Mouse (Mus musculus) kidney, postnatal 0 days (tissue): ENCODE data around the gene Rogdi. TPM values are rescaled to one million over a fixed set of nuclear protein-coding genes. Genes with fewer than 3 reads are reported as not detected.
A peak's percentile ranks its signal among the peaks of the same experiment; 100 is the strongest.

Experiments used
- ATAC-seq: fragments of 200-750 bp; cut with Nextera tagmentation; replicated peaks from 2 replicates; pipeline ENCODE4 v1.8.0; 2017; ENCODE audit warnings: low read depth, moderate number of reproducible peaks, moderate TSS enrichment, moderate library complexity; ENCODE audit not compliant: low FRiP score
- DNase-seq: peaks from one replicate; pipeline ENCODE4 v3.0.0-alpha.2; 2016; ENCODE audit warnings: low spot score
- H3K27ac ChIP-seq: fragments of 300-500 bp; sonication (generic); 2 replicates; pipeline ENCODE4 v1.5.1; 2014; ENCODE audit warnings: mild to moderate bottlenecking
- H3K27me3 ChIP-seq: fragments of 300-500 bp; sonication (generic); 2 replicates; pipeline ENCODE4 v1.6.1; 2014; ENCODE audit warnings: low read length, mixed read lengths; ENCODE audit not compliant: insufficient read depth
- H3K36me3 ChIP-seq: fragments of 300-500 bp; sonication (generic); 2 replicates; pipeline ENCODE4 v1.6.1; 2014; ENCODE audit warnings: low read length, mixed read lengths; ENCODE audit not compliant: insufficient read depth
- H3K4me1 ChIP-seq: fragments of 300-500 bp; sonication (generic); replicated peaks from 2 replicates; pipeline ENCODE4 v1.6.1; 2014; ENCODE audit warnings: antibody characterized with exemption, low read length, mixed read lengths; ENCODE audit not compliant: insufficient read depth
- H3K4me2 ChIP-seq: fragments of 300-500 bp; sonication (generic); 2 replicates; pipeline ENCODE4 v1.6.1; 2014; ENCODE audit warnings: mild to moderate bottlenecking, low read length, moderate library complexity, mixed read lengths
- H3K4me3 ChIP-seq: fragments of 300-500 bp; sonication (generic); replicated peaks from 2 replicates; pipeline ENCODE4 v1.5.1; 2014; ENCODE audit warnings: low read depth, low read length
- H3K9ac ChIP-seq: fragments of 300-500 bp; sonication (generic); 2 replicates; pipeline ENCODE4 v1.6.1; 2014; ENCODE audit warnings: low read depth, low read length
- H3K9me3 ChIP-seq: fragments of 300-500 bp; sonication (generic); replicated peaks from 2 replicates; pipeline ENCODE4 v1.6.1; 2016; ENCODE audit warnings: low read length, inconsistent platforms, mixed read lengths
- CTCF ChIP-seq: IDR thresholded peaks from 2 replicates; pipeline ENCODE4 v1.5.1; 2016; ENCODE audit warnings: antibody characterized with exemption, low read depth, mild to moderate bottlenecking, moderate library complexity
- WGBS: fragments of 180-500 bp; shearing (Covaris S2); extraction: QIAGEN DNeasy Blood & Tissue Kit; methylation state at CpG from one replicate; pipeline ENCODE4 v1.1.7; 2014; 5-methylcytosine and 5-hydroxymethylcytosine counted together
- polyA plus RNA-seq: library from polyadenylated mRNA; unstranded; fragments of >200 nt; fragmentation: Nextera tagmentation; extraction: Ambion mirVana; gene quantifications from 2 replicates; pipeline ENCODE4 v1.2.1, GENCODE M21; 2015

The Rogdi gene
- polyA plus RNA-seq, 1 experiment from 2014 or later, result 90.7 TPM

DNA sequence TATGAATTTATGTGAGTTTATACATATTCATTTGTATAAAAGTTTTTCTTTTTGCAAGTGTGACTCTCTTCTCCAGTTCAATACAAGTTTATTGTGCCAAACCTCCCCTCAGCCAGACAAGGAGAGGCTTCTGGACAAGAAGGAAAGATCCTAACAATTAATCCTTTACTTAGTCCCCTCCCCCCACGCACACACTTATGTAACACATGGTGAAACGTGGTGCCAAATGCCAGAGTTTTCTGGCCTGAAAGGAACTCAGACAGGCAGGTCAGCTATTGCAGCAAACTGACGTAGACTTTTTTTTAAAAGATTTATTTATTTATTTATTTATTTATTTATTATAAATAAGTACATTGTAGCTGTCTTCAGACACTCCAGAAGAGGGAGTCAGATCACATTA lies 12.7 kb downstream of the Rogdi start:
- TF ChIP-seq CTCF, result no peak
- no peak for DNase-seq
- Histone ChIP-seq H3K9me3 (no peaks in the 10 kb centered on the region), H3K27me3 (no peaks in the 10 kb centered on the region), H3K4me3 (no peak overlapping the region), H3K9ac (no peak overlapping the region), H3K4me2 (no peak overlapping the region), H3K4me1 (no peaks in the 10 kb centered on the region; the same call in 1 of the 2 replicates), H3K27ac (no peak overlapping the region), H3K36me3 (no peaks in the 10 kb centered on the region)
- WGBS, result 68% methylated on average over 3 of the region's 3 CpGs
- ATAC-seq, result no peak

DNA sequence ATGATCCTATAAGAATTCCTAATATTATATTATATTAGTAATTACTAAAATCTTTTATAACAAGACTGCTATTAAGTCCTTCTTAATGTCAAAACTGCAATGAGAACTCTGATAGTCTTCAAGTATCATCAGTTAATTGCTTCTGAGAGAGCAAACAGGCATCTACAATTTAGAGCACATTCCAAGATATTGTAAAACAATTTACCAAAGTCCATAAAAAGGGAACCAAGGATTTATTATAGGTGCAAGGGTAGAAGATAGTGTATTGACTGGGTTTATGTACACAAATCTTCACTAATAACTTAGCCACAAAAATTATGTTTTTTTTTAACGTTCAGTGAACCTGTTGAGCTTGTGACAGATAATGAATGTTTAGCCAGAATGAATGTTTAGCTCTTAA lies 14.4 kb downstream of the Rogdi start:
- ATAC-seq (no peak), DNase-seq (no peak)
- 56% methylated on average over 1 of the region's 1 CpGs for WGBS
- TF ChIP-seq CTCF, result no peak
- Histone ChIP-seq H3K36me3 (no peaks in the 10 kb centered on the region), H3K4me1 (no peaks in the 10 kb centered on the region; the same call in 1 of the 2 replicates), H3K27me3 (no peaks in the 10 kb centered on the region), H3K9me3 (no peaks in the 10 kb centered on the region), H3K4me3 (no peak overlapping the region), H3K27ac (no peak overlapping the region), H3K9ac (no peak overlapping the region), H3K4me2 (no peak overlapping the region)

DNA sequence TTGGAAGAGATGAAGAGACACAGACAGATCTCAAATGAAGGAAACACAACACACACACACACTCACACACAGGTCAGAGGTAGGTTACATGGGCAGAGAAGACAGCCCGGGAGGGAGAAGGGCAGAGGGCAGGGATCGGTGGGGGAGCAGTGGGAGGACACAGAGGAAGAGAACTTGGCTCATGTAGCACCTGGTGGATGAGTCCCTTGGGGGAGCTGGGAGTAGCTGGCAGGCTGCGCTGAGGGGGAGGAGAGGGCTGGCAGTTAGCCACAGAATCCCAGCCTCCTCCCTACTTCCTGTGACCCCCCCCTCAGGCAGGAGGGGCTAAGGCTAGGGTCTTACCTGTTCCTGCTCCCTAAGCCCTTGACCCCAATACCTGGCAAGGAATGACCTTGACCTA lies 15.8 kb downstream of the Rogdi start, which contains the start of gene Sept12:
Sept12 (minus strand) TSS at position 300 of the 400 bp plus-strand sequence.
- no peaks in the 10 kb centered on the region for H3K9me3 ChIP-seq
- DNase-seq (peak; percentile 11), ATAC-seq (no peak)
- TF ChIP-seq CTCF, result no peak
- WGBS, result 0% methylated on average over 2 of the region's 3 CpGs
- no peaks in the 10 kb centered on the region for H3K27me3 ChIP-seq
- no peaks in the 10 kb centered on the region; the same call in 1 of the 2 replicates for H3K4me1 ChIP-seq
- H3K9ac ChIP-seq, result no peak within 1 kb of the TSS
- no peak within 1 kb of the TSS for H3K4me3 ChIP-seq
- no peak within 1 kb of the TSS for H3K27ac ChIP-seq
- no peak within 1 kb of the TSS for H3K4me2 ChIP-seq
- no peaks in the 10 kb centered on the region for H3K36me3 ChIP-seq

DNA sequence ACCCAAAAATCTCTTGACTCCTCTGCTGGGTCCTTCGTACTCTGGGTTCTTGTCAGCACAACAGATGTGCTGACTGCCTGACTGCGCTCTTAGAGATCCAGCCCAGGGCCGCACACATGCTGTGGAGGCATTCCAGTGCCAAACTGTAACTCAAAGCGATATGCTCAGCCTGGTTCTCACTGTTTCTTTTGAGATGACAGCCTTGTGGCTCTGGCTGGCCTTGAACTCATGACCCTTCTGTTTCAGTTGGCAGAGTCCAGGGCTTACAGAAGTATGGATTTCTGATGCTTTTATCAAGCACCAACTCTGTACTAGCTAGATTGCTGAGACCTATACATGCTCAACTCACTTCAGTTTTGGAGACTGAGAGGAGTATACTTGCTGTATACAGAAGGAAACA lies 20.1 kb downstream of the Rogdi start:
- 85% methylated on average over 4 of the region's 4 CpGs for WGBS
- no peak for TF ChIP-seq CTCF
- Histone ChIP-seq H3K4me1 (no peaks in the 10 kb centered on the region; the same call in 1 of the 2 replicates), H3K9me3 (no peaks in the 10 kb centered on the region), H3K36me3 (no peaks in the 10 kb centered on the region), H3K4me2 (no peak overlapping the region), H3K27ac (no peak overlapping the region), H3K27me3 (no peaks in the 10 kb centered on the region), H3K9ac (no peak overlapping the region), H3K4me3 (no peak overlapping the region)
- DNase-seq (no peak), ATAC-seq (no peak)

DNA sequence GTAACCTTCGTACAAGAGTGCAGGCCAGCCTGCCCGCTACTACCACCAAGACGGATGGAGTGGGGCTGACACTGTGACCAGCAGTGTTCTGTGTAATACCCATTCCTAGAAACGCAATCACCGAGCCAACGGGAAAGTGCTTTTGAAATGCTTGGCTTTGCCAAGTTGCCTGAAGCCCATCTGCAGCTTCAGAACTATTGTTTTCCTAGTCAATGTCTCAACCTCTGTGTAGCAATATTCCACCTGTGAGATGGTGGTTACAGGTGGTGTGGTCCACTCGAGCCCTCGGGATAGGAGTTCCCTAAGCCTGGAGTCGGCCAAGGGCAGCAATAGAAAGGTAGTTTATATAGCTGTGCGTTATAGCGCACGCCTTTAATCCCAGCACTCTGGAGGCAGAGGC lies 28.6 kb downstream of the Rogdi start:
- H3K36me3 ChIP-seq, result no peaks in the 10 kb centered on the region
- H3K27ac ChIP-seq, result no peak overlapping the region
- H3K9ac ChIP-seq, result no peak overlapping the region
- H3K4me2 ChIP-seq, result no peak overlapping the region
- H3K9me3 ChIP-seq, result no peaks in the 10 kb centered on the region
- H3K27me3 ChIP-seq, result no peaks in the 10 kb centered on the region
- 95% methylated on average over 12 of the region's 12 CpGs for WGBS
- ATAC-seq (no peak), DNase-seq (no peak)
- no peak overlapping the region for H3K4me3 ChIP-seq
- TF ChIP-seq CTCF, result no peak
- no peaks in the 10 kb centered on the region for H3K4me1 ChIP-seq

DNA sequence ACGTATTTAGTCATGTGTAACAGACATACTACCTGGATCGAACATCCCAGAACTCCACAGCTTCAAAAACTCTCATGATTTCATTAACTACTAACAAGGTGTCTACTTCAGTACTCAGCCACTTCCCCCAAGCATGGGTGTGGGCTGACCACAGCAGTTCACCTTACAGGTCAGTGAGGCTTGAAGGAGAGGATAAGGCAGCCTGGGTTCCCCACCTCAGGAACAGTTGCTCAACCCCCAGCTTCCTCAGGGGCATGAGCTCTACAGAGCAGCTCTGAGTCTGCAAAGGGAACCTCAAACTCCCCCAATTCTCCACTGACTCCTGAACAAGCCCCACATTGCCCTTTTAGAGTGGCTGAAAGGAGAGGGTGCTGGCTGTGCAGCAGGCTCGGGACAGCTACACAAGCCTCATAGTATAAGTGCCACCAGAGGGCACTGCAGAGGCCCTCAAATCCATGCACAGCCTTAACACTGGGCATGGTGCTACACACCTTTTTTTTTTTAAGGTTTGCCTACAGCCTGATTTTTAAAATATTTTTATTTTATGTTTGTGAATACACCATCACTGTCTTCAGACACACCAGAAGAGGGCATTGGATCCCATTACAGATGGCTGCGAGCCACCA lies 33.5 kb downstream of the Rogdi start:
- WGBS, result 64% methylated on average over 4 of the region's 4 CpGs
- no peaks in the 10 kb centered on the region for H3K27me3 ChIP-seq
- no peak overlapping the region for H3K27ac ChIP-seq
- TF ChIP-seq CTCF, result peak; percentile 71
- ATAC-seq (peak; percentile 59; the same call in 1 of the 2 replicates), DNase-seq (peak; percentile 60)
- H3K4me3 ChIP-seq, result no peak overlapping the region
- H3K4me1 ChIP-seq, result no peaks in the 10 kb centered on the region
- no peak overlapping the region for H3K4me2 ChIP-seq
- no peak overlapping the region for H3K9ac ChIP-seq
- no peaks in the 10 kb centered on the region for H3K36me3 ChIP-seq
- no peaks in the 10 kb centered on the region for H3K9me3 ChIP-seq
